Mouse (Mus musculus) erythroblast, embryonic 14.5 days (primary cell): ENCODE data around the gene Mas1.

Experiments used
- GATA1 ChIP-seq: IDR thresholded peaks from 2 replicates; pipeline ENCODE4 v1.6.1; 2012; ENCODE audit warnings: low read length, inconsistent platforms, mixed read lengths
- TAL1 ChIP-seq: IDR thresholded peaks from 3 replicates; pipeline ENCODE4 v1.6.1; 2012; ENCODE audit warnings: low read length, inconsistent platforms, mixed read lengths

- TF ChIP-seq TAL1 (no peak), GATA1 (no peak)
Measured at GRCm38 (mm10) chr17:12881216-12881615, 13.3 kb upstream of the Mas1 start.
